Mouse (Mus musculus) embryo, embryonic 11.5 days (tissue): ENCODE results near the gene Gm5294.

Source experiments
- DNase-seq: peaks from one replicate; pipeline ENCODE4 v3.0.0-alpha.2; 2012; ENCODE audit warnings: low read depth, low spot score

The Gm5294 gene

GRCm38 (mm10) chr5:138819780-138820179 lies at the start of gene Gm5294:
Gm5294 (plus strand) TSS chr5:138820080.
- DNase-seq = no peak

GRCm38 (mm10) chr5:138775096-138775495 lies 44.8 kb upstream of the Gm5294 start:
- DNase-seq = no peak

GRCm38 (mm10) chr5:138776346-138776745 lies 43.5 kb upstream of the Gm5294 start:
- DNase-seq = no peak

GRCm38 (mm10) chr5:138778731-138779463 lies 41.0 kb upstream of the Gm5294 start:
- no peak for DNase-seq

GRCm38 (mm10) chr5:138779655-138780054 lies 40.2 kb upstream of the Gm5294 start:
- no peak for DNase-seq

- DNase-seq = no peak
Observed at GRCm38 (mm10) chr5:138782697-138783096, 37.2 kb upstream of the Gm5294 start.

- no peak for DNase-seq
Observed at GRCm38 (mm10) chr5:138783181-138783580, 36.7 kb upstream of the Gm5294 start.

- no peak for DNase-seq
Observed at GRCm38 (mm10) chr5:138785986-138786515, 33.8 kb upstream of the Gm5294 start.

GRCm38 (mm10) chr5:138787648-138788047 lies 32.2 kb upstream of the Gm5294 start:
- DNase-seq = no peak

GRCm38 (mm10) chr5:138788481-138789211 lies 31.2 kb upstream of the Gm5294 start:
- DNase-seq = no peak

- DNase-seq = no peak
Observed at GRCm38 (mm10) chr5:138790954-138791480, 28.9 kb upstream of the Gm5294 start.

GRCm38 (mm10) chr5:138801588-138802116 lies 18.2 kb upstream of the Gm5294 start:
- no peak for DNase-seq

- DNase-seq = no peak
Observed at GRCm38 (mm10) chr5:138804286-138804685, 15.6 kb upstream of the Gm5294 start.

- no peak for DNase-seq
Observed at GRCm38 (mm10) chr5:138809767-138810166, 10.1 kb upstream of the Gm5294 start.

GRCm38 (mm10) chr5:138820717-138821332 lies 945 bp downstream of the Gm5294 start:
- no peak for DNase-seq

GRCm38 (mm10) chr5:138825090-138825489 lies 5.2 kb downstream of the Gm5294 start:
- DNase-seq = no peak

- DNase-seq = no peak
Observed at GRCm38 (mm10) chr5:138833406-138833805, 13.5 kb downstream of the Gm5294 start.

GRCm38 (mm10) chr5:138834910-138835309 lies 15.0 kb downstream of the Gm5294 start:
- no peak for DNase-seq

- no peak for DNase-seq
Observed at GRCm38 (mm10) chr5:138840981-138841380, 21.1 kb downstream of the Gm5294 start.

- DNase-seq = no peak
Observed at GRCm38 (mm10) chr5:138843168-138843824, 23.4 kb downstream of the Gm5294 start.

GRCm38 (mm10) chr5:138846506-138846905 lies 26.6 kb downstream of the Gm5294 start:
- DNase-seq = no peak
